Mouse (Mus musculus): ENCODE measurements around the gene Nmt2.

Gene Nmt2

DNA sequence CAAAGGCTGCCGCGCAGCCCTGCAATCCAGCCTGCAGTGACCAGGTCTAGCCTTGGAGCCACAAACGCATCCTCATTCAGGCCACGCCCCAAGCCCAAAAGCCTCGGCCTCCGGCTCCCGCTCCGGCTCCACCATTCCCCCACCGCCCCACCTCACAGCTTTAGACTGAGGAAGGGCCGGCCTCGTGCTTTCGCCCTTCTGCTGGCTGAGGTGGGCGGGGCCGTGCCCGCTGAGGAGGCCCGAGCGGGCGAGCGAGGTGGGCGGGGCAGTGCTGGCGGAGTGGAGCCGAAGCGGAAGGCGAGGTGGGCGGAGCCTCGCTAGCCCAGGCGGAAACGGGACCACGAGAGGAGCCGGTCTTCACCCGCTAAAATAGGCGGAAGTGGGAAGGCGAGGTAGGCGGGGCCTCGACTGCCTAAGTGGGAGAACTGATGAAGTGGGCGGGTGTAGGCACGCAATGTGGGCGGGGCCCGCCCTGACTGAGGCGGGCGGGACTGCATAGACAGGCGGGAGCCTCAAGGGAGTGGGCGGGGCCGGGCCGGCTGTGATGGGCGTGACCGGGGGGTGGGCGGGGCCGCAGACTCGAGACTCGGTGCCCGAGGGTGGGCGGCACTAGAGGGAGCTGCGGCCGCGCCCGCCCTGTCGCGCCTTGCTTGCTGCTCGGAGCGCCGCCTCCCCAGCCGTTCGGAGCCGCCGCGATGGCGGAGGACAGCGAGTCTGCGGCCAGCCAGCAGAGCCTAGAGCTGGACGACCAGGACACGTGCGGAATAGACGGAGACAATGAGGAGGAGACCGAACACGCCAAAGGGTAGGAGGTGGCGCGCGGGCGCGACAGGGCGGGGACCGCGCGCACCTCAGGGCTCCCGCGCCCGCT, at the start of gene Nmt2:
TSS of gene Nmt2 (plus strand) at position 611 of the 871 bp plus-strand sequence.
- ChIA-PET CTCF (no interaction called here), POLR2A (interaction anchor here in 3 of 4 experiments (0.6 to 5.1 kb wide), 36 partner anchors 8 to 1223 kb away, joined by 3 to 45 read pairs (median 4); partner anchors contain the start of genes Acbd7 (in 3 of the 3), Cdnf (in 3 of the 3), Dclre1c (in 3 of the 3) and Gm45902 (in 3 of the 3))

DNA sequence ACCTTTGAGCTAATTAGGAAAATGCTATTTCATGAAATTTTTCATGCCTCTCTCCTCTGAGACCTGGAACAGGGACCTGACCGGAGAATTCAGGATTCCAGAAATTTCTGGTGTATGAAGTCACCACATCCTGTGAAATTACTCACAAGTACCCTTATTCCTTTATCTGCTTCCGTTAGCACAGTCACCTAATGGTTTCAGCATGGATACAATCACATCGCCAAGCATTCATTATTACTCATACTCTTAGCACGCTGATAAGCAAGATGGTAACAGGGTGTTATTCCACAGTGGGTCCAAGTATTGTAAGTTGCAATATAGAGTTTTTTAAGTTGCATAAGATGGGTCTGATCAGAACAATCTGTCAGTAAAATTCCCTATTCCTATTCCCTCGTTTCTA, 44.8 kb upstream of the Nmt2 start:
- ChIA-PET POLR2A (interaction anchor here in 1 of 4 experiments (1.5 kb wide), 1 partner anchor 10 kb away, joined by 3 read pairs; no protein-coding TSS in a partner anchor), CTCF (no interaction called here)

DNA sequence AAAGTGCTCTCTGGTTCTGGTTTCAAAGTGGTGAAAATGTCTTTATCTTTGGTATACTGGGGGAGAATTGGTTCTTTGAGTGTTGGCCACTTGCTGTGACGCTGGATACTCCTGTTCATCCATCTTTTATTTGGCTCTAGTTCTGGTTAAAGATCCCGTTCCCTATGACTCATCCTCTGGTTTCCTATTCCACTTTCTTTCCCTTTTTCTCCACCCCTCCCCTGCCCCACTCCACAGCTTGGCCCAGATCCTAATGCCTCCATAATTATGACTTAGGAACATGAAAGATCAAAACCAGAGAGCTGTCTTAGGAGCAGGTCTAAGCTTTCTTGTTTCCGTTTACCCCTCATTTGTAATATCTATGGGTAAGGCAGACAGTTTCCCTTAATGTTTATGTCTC, 39.8 kb upstream of the Nmt2 start:
- CTCF ChIA-PET, result interaction anchor here in 1 of 4 experiments (1.0 kb wide), 1 partner anchor 16 kb away, joined by 3 read pairs; no protein-coding TSS in a partner anchor
- POLR2A ChIA-PET, result interaction anchor here in 1 of 4 experiments (1.1 to 1.5 kb wide), 2 partner anchors 18 to 38 kb away, joined by 3 to 4 read pairs; no protein-coding TSS in a partner anchor

DNA sequence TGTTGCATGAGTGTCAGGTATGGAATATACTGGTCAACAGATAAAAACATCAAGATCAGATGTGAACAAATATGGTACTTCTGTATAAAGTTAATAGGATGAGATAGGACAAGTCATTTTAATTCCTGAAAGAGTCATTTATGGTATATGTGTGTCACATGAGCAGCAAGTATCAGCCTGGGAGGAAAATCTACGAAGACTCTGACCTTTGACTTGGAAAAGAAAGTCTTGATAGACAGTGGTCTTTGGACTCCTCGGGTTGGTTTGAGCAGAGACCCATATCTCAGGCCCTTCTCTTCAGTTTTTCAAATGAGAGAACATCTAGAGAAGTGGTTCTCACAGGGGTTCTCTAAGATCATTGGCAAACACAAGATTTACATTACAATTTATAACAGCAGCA, 32.7 kb upstream of the Nmt2 start:
- ChIA-PET CTCF (no interaction called here), POLR2A (no interaction called here)

DNA sequence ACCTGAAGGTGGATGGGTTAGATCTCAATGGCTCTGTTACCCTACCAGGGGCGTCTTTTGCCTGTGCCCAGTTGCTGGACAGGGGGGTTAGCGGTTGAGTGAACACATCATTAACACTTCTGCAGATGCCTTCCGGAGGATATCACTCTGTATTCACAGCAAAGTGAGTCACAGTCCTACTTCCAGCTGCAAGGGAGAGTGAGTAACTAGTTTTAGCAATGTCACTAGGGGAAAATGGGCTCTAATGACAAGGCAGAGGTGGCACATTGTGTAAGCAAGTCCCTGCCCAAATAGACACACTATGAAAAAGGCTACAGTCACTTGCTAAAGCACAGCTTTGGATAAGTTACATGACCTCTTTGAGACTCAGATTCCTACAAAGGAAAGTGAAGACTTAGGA, 17.5 kb upstream of the Nmt2 start:
- ChIA-PET CTCF (interaction anchor here in 1 of 4 experiments (0.6 kb wide), 1 partner anchor 9 kb away, joined by 6 read pairs; no protein-coding TSS in a partner anchor), POLR2A (interaction anchor here in 1 of 4 experiments (1.3 kb wide), 1 partner anchor 17 kb away, joined by 3 read pairs; the partner anchor contains the start of gene Nmt2)

DNA sequence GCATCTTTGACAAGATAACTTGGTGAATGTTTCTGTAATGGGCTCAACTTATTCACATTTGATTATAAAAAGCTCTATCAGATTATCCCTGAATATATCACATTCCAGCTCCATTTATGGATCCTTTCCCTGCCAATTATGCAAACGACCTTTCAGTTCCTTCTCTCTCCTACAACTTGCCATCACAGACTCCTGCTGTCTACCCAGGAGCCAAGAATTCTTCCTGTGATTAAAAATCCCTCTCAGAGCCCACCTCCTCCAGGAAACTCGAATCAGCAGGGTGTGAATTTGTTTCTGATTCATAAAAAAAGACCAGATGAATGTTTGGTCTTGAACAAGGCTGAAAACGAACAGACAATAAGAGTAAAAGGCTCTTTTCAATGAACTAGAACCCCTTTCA, 16.1 kb upstream of the Nmt2 start:
- ChIA-PET CTCF (no interaction called here), POLR2A (interaction anchor here in 1 of 4 experiments (1.2 kb wide), 1 partner anchor 65 kb away, joined by 3 read pairs; the partner anchor contains the start of gene Rpp38)

DNA sequence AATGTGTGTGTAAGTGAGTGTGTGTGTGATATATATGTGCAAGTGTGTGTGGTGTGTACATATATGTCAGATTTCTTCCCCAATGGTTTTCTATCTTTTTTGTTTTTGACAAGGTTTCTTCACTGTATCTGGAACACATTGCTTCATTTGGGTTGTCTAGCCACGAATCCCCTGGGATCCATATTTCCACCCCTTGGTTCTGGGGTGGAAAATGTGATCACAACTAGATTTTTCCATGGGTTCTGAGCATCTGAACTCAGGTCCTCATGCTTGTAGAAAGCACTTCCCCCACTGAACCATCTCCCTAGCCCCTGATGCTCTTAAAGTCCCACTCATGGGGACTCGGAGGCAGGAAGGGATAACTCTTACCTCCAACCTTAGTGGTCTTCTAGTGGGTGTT, 10.7 kb upstream of the Nmt2 start:
- CTCF ChIA-PET, result no interaction called here

DNA sequence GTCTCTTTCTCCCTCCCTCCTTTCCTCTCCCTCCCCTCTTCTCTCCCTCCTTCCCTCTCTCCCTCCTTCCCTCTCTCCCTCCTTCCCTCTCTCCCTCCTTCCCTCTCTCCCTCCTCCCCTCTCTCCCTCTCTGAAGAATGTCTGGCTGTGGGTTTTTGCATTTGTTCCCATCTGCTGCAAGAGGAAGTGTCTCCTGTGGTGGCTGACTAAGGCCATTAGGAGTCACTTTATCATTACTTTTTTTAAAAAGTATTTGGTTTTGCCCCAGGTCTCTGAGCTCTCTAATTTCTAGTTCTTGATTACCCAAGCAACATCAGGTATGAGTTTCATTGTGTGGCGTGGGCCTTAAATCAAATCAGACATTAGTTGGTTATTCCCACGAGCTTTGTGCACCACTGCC, 7.9 kb upstream of the Nmt2 start:
- ChIA-PET POLR2A (interaction anchor here in 1 of 4 experiments (0.6 to 1.9 kb wide), 2 partner anchors 9 to 13 kb away, joined by 4 read pairs; partner anchors contain the start of gene Nmt2), CTCF (no interaction called here)

More for the DNA sequence above, 10.7 kb upstream of the Nmt2 start:
- POLR2A ChIA-PET, result no interaction called here

DNA sequence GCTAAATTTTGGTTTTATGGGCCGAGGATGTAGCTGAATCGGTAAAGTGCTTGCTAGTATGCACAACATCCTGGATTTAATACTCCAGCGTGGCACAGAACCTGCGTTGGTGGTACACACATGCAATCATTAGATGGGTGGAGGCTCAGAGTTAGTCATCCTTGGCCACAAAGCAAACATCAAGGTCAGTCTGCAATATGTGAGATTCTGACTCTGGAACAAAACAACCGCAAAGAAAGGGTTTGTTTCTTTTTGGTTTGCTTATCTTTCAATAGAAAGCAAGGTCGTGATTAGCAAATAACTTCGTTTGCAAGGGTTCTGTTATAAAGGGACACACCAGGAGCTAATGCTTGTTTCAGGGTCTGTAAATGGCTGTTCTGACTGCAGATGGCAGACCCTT, 6.5 kb upstream of the Nmt2 start:
- POLR2A ChIA-PET, result interaction anchor here in 1 of 4 experiments (1.0 kb wide), 1 partner anchor 55 kb away, joined by 4 read pairs; the partner anchor contains the start of gene Rpp38
- CTCF ChIA-PET, result no interaction called here

DNA sequence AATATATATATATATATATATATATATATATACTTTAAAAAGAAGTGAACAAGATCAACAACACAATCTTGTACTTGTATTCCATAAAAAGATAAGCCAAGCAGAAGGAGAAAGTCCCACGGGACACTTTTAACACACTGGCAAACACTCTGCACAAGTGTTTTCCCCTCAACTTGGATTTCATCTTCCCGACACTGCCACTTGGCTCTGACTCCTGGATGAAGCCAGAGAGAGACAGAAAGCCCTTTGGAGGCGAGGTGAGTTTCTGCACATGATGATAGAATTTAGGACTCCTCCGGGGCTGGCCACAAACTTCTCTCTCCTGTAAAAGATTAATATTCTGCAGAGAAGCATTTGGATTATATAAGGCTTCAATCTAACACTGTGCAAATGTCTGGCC, 2.7 kb upstream of the Nmt2 start:
- POLR2A ChIA-PET, result interaction anchor here in 1 of 4 experiments (1.2 kb wide), 1 partner anchor 25 kb away, joined by 4 read pairs; no protein-coding TSS in a partner anchor
- CTCF ChIA-PET, result no interaction called here

DNA sequence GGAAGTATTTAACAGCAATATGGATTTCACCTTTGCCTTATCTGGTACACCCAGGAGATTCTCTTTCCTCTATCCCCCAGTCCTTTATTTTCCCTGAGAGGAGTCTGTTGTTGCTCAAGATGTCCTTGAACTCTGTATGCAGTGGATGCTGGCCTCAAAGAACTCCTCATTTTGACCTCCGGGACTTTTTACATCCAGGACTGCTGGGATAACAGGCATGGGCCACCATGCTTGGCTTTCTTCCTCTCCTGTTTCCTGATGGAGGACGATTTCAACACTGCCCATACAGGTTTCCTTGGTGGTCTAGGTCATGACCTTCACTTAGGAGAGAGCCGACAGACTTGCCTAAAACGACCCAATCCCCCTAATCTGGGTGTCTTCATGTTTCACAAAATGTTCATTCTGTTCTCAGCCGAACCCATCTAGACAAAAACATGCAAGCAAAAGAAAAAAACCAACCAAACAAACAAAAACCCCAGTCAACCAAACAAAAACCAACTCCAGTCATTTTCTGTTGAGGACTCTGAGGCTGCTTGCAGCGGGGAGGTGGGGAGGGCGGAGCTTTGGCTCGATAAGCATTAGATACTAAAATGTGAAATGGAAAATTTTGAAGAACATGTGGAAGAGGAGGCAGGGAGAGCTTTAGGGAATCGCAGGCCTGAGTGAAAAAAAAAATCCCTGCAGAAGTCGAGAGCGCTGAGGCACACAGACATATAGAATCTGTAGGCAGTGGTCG, 978 bp upstream of the Nmt2 start:
- CTCF ChIA-PET, result no interaction called here
- POLR2A ChIA-PET, result interaction anchor here in 3 of 4 experiments (0.6 to 4.8 kb wide), 24 partner anchors 13 to 429 kb away, joined by 3 to 45 read pairs (median 6); partner anchors contain the start of genes Cdnf (in 3 of the 3), Dclre1c (in 3 of the 3), Gm45902 (in 3 of the 3) and Hspa14 (in 3 of the 3)

DNA sequence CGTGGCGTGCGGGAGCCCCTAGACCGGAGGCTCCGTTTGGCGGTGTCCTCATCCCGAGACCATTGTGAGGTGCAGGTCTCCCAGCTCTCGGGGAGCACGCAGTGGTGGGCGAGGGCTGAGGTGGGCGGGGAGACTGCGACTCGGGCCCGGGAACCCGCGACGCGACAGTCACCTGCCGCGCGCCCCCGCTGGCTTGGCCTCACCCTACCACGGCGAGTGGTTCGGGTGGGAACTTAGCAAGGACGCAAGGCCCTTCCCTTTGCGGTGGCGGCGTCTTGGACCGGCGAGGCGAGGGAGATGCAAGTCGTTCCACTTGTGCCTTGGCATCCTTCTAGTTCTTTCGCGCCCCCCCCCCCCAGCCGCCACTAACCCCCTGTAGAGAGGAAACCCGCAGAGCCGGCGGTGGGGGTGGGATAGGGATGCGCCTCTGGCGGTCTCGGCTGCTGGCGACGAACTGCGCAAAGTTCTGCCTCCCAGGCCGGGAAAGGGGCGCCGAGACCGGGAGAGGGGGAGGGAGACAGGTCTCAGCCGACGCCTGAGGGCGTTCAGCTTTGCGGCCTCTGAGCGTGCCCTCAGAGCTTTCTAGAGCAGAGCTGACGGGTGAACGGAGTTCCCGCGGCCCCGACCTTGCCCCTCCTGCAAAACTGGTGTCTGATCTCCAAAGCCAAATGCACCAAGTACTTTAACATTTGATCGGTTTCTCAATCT, 615 bp downstream of the Nmt2 start:
- POLR2A ChIA-PET, result interaction anchor here in 3 of 4 experiments (0.6 to 5.1 kb wide), 38 partner anchors 9 to 1222 kb away, joined by 3 to 45 read pairs (median 4); partner anchors contain the start of genes Acbd7 (in 3 of the 3), Cdnf (in 3 of the 3), Dclre1c (in 3 of the 3) and Gm45902 (in 3 of the 3)
- CTCF ChIA-PET, result no interaction called here

DNA sequence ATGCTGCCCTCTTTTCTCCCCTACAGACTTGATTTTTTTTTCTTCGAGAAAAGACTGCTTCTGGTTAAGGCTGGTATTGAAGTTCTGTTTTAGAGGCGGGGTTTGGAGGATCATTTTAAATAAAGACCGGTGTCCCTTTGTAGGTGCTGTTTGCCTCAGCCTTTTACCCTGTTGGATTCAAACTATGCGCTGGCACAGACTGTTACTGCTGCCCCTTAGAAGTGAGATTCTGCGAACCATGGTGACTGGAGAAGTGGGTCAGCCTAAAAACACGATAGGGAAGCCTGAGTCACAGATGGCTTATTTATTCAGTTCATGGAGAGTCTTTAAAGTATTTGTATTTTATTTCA, 1.1 kb downstream of the Nmt2 start:
- ChIA-PET CTCF (no interaction called here), POLR2A (interaction anchor here in 3 of 4 experiments (0.7 to 5.1 kb wide), 19 partner anchors 9 to 227 kb away, joined by 3 to 45 read pairs (median 5); partner anchors contain the start of genes Dclre1c (in 2 of the 3), Rpp38 (in 2 of the 3), Suv39h2 (in 2 of the 3) and Acbd7 (in 1 of the 3))

DNA sequence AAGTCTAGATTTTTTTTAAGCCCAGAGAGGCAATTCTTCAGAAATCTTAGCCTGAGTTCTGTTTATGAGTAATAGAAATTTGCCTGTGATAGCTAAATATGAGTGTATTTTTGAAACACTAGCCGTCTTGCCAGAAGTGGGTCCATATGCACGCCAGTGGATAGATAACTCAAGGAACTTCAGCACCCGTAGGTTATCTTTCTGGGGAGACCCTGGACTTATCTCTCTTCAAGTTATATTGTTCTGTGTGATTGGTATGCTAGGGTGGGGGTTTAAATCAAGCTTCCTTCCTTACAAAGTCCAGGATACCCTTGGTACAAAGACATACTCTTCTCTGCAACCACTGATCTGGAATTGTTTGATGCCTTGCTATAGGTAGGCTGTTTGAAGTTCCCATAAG, 1.7 kb downstream of the Nmt2 start:
- POLR2A ChIA-PET, result interaction anchor here in 3 of 4 experiments (0.6 to 5.1 kb wide), 14 partner anchors 9 to 189 kb away, joined by 3 to 45 read pairs (median 4); partner anchors contain the start of genes Rpp38 (in 2 of the 3), Acbd7 (in 1 of the 3), Dclre1c (in 1 of the 3) and Suv39h2 (in 1 of the 3)

DNA sequence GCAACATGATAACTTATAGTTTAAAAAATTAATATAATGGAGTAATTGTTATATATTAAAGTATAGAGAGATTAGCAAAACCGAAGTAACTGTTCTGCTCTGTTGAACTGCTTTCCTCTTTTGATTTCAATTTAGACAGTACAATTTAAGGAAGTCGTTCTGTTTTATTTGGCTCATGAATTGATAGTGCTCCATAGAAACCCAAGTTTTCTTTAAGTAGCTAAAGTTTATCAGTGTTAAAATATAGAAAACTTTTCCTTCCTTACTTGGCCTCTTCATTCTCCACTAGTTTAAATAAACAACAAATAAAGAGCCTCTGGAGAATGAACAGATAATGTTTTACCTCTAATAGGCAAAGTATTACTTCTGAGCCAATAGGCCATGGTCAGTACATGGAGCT, 2.2 kb downstream of the Nmt2 start:
- CTCF ChIA-PET, result no interaction called here
- POLR2A ChIA-PET, result interaction anchor here in 3 of 4 experiments (0.6 to 5.1 kb wide), 8 partner anchors 8 to 138 kb away, joined by 3 to 36 read pairs (median 6); partner anchors contain the start of genes Dclre1c (in 1 of the 3) and Rpp38 (in 1 of the 3)

More for the DNA sequence above, 1.7 kb downstream of the Nmt2 start:
- CTCF ChIA-PET, result no interaction called here

DNA sequence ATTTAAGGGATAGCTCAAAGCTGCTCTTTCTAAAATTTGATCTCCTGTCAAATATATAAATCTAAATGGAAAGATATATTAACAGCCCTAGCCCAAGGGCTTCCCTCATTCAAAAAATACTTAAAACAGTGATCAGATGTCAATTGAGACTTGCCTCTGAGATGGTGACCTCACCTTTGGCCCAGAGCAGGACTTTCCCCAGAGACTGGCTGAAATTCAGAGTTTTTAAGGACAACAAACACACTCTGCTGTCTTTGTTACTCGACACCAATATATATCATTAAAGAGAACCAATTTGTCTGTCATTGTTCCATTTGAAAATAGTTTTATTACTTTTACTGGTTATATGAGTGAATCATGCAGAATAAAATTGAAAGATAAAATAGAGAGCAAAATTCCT, 5.6 kb downstream of the Nmt2 start:
- ChIA-PET POLR2A (interaction anchor here in 2 of 4 experiments (1.4 kb wide), 2 partner anchors 43 to 46 kb away, joined by 3 to 7 read pairs; partner anchors contain the start of genes Acbd7 (in 1 of the 2) and Rpp38 (in 1 of the 2)), CTCF (no interaction called here)

DNA sequence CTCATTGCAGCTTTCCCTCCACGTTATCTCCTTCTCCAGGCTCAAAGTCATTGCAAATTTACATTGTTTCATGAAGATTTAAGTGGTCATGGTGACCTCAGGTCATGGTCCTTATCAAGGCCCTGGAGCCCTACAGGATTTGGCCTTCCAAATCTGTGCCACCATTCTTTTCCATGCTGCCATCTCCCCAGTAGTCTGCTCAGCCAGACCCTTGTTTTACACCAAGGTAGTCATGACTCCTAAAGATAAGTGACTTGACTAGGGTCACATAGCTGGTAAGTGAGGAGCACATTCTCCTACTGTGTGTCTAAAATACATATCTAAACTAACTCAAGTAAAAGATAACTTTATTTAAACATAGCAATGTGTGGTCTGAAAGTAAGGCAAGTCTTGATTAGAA, 8.2 kb downstream of the Nmt2 start:
- ChIA-PET POLR2A (no interaction called here), CTCF (no interaction called here)

DNA sequence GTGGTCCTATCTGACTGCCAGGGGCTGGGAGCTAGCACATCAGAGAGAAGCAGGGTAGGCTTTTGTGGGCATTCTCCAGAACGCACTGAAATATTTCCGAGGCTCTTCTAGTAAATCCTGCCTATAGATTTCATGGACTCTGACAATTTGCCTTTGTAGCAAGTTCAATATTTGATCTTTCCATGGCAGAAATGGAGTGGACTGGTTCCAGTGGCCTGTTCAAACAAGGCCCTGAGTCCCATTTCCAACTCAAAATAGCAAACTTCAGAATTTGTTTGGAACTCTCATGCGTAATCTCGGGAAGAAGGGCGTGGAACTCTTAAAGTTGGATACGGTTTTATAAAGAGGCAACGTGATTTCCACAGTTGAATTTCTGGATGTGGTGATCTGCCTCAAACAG, 11.8 kb downstream of the Nmt2 start:
- ChIA-PET CTCF (interaction anchor here in 1 of 4 experiments (0.5 kb wide), 1 partner anchor 1484 kb away, joined by 5 read pairs; no protein-coding TSS in a partner anchor), POLR2A (interaction anchor here in 2 of 4 experiments (0.7 to 3.3 kb wide), 5 partner anchors 10 to 40 kb away, joined by 3 to 14 read pairs (median 5); partner anchors contain the start of genes Nmt2 (in 2 of the 2) and Acbd7 (in 1 of the 2))
